Mouse (Mus musculus) CH12.LX (cell line): Measurements from ENCODE around the gene Cdc42ep5. TPM values are rescaled to one million over a fixed set of nuclear protein-coding genes. Genes with fewer than 3 reads are reported as not detected.
A peak's percentile ranks its signal among the peaks of the same experiment; 100 is the strongest.

Source experiments
- DNase-seq: peaks from one replicate; pipeline ENCODE4 v3.0.0-alpha.2; 2013; ENCODE audit errors: extremely low read depth
- H3K27ac ChIP-seq: 2 replicates; pipeline ENCODE4 v1.5.1; 2012; ENCODE audit warnings: low read depth, mild to moderate bottlenecking, control low read depth, moderate library complexity; ENCODE audit not compliant: insufficient read depth
- H3K27me3 ChIP-seq: replicated peaks from 2 replicates; pipeline ENCODE3; 2012; ENCODE audit warnings: inconsistent platforms
- H3K36me3 ChIP-seq, 2 experiments: replicated peaks in 1 of 2; 2 replicates each; pipeline versions ENCODE3 to v1.6.1; 2012; ENCODE audit warnings: inconsistent platforms in 1 of 2, low read length in 1 of 2, mild to moderate bottlenecking in 1 of 2, mixed read lengths in 1 of 2, moderate library complexity in 1 of 2; ENCODE audit not compliant: control insufficient read depth in 1 of 2, insufficient read depth in 1 of 2
- H3K4me1 ChIP-seq, 2 experiments: 2 replicates each; pipeline ENCODE4 v1.6.1; 2012; ENCODE audit warnings: inconsistent platforms in 1 of 2, moderate library complexity in 1 of 2; ENCODE audit not compliant: insufficient read depth in 2 of 2, control insufficient read depth in 1 of 2
- H3K4me2 ChIP-seq: 2 replicates; pipeline ENCODE4 v1.6.1; 2012; ENCODE audit warnings: low read depth, mild to moderate bottlenecking, control low read depth; ENCODE audit not compliant: poor library complexity, insufficient read depth, severe bottlenecking
- H3K4me3 ChIP-seq, 3 experiments: fragments of 150-350 bp in 1 of 3; sonication (generic) in 1 of 3; replicated peaks in 1 of 3; 2 replicates each; pipeline versions ENCODE3 to v1.5.1; 2011 to 2012; ENCODE audit warnings: low read depth in 2 of 3, low read length in 2 of 3, mild to moderate bottlenecking in 2 of 3, moderate library complexity in 2 of 3, control low read depth in 1 of 3, improper control_type of control experiment in 1 of 3, inconsistent platforms in 1 of 3, mixed read lengths in 1 of 3; ENCODE audit not compliant: poor library complexity in 1 of 3
- H3K79me2 ChIP-seq: replicated peaks from 2 replicates; pipeline ENCODE4 v1.6.1; 2012; ENCODE audit warnings: mild to moderate bottlenecking, moderate library complexity; ENCODE audit not compliant: control insufficient read depth, poor library complexity, insufficient read depth, severe bottlenecking; ENCODE audit errors: extremely low read depth
- H3K9ac ChIP-seq: 2 replicates; pipeline ENCODE4 v1.6.1; 2012; ENCODE audit warnings: low read depth, mild to moderate bottlenecking, control low read depth, moderate library complexity; ENCODE audit not compliant: insufficient read depth
- H3K9me3 ChIP-seq: replicated peaks from 2 replicates; pipeline ENCODE3; 2012; ENCODE audit warnings: low read length, inconsistent platforms, mixed read lengths
- BHLHE40 ChIP-seq: IDR thresholded peaks from 2 replicates; pipeline ENCODE4 v1.6.1; 2011; ENCODE audit warnings: mild to moderate bottlenecking, low read depth, low read length, improper control_type of control experiment
- CTCF ChIP-seq, 2 experiments: IDR thresholded peaks in 1 of 2; conservative IDR thresholded peaks in 1 of 2; 2 replicates each; pipeline ENCODE4 v1.5.1; 2011 to 2012; ENCODE audit warnings: low read depth in 2 of 2, low read length in 2 of 2, improper control_type of control experiment in 1 of 2, inconsistent platforms in 1 of 2, mild to moderate bottlenecking in 1 of 2, moderate library complexity in 1 of 2
- ELF1 ChIP-seq: IDR thresholded peaks from 2 replicates; pipeline ENCODE4 v1.6.1; 2014; ENCODE audit warnings: low read depth, mild to moderate bottlenecking, inconsistent platforms, low read length, improper control_type of control experiment
- ETS1 ChIP-seq: conservative IDR thresholded peaks from 2 replicates; pipeline ENCODE4 v1.6.1; 2012; ENCODE audit warnings: low read depth, mild to moderate bottlenecking, inconsistent platforms, low read length, improper control_type of control experiment, moderate library complexity
- GABPA ChIP-seq: IDR thresholded peaks from 2 replicates; pipeline ENCODE4 v1.6.1; 2012; ENCODE audit warnings: low read depth, low read length, improper control_type of control experiment, inconsistent platforms; ENCODE audit not compliant: insufficient replicate concordance
- JUN ChIP-seq: IDR thresholded peaks from 2 replicates; pipeline ENCODE4 v1.6.1; 2011; ENCODE audit warnings: low read depth, mild to moderate bottlenecking, low read length, improper control_type of control experiment, moderate library complexity; ENCODE audit not compliant: insufficient read depth
- JUND ChIP-seq: conservative IDR thresholded peaks from 2 replicates; pipeline ENCODE4 v1.6.1; 2011; ENCODE audit warnings: low read depth, low read length, improper control_type of control experiment
- KAT2A ChIP-seq: IDR thresholded peaks from 2 replicates; pipeline ENCODE4 v1.6.1; 2012; ENCODE audit warnings: low read length, improper control_type of control experiment, inconsistent platforms; ENCODE audit not compliant: insufficient replicate concordance
- MXI1 ChIP-seq: IDR thresholded peaks from 2 replicates; pipeline ENCODE4 v1.6.1; 2011; ENCODE audit warnings: mild to moderate bottlenecking, low read depth, low read length, improper control_type of control experiment
- NELFE ChIP-seq: IDR thresholded peaks from 2 replicates; pipeline ENCODE4 v1.6.1; 2011; ENCODE audit warnings: low read depth, low read length, improper control_type of control experiment
- NRF1 ChIP-seq: IDR thresholded peaks from 2 replicates; pipeline ENCODE4 v1.6.1; 2014; ENCODE audit warnings: low read depth, mild to moderate bottlenecking, inconsistent platforms, low read length, improper control_type of control experiment, moderate library complexity
- POLR2A ChIP-seq: IDR thresholded peaks from 2 replicates; pipeline ENCODE4 v1.6.1; 2011; ENCODE audit warnings: low read depth, mild to moderate bottlenecking, improper control_type of control experiment, low read length
- RAD21 ChIP-seq: IDR thresholded peaks from 2 replicates; pipeline ENCODE4 v1.6.1; 2011; ENCODE audit warnings: low read depth, mild to moderate bottlenecking, low read length, improper control_type of control experiment, moderate library complexity
- SIN3A ChIP-seq: IDR thresholded peaks from 2 replicates; pipeline ENCODE4 v1.6.1; 2012; ENCODE audit warnings: low read length, improper control_type of control experiment, inconsistent platforms
- SMC3 ChIP-seq: IDR thresholded peaks from 2 replicates; pipeline ENCODE4 v1.6.1; 2011; ENCODE audit warnings: low read depth, low read length, improper control_type of control experiment
- UBTF ChIP-seq: IDR thresholded peaks from 2 replicates; pipeline ENCODE4 v1.6.1; 2012; ENCODE audit warnings: low read depth, mild to moderate bottlenecking, inconsistent platforms, low read length, improper control_type of control experiment, moderate library complexity
- USF1 ChIP-seq: IDR thresholded peaks from 2 replicates; pipeline ENCODE4 v1.6.1; 2014; ENCODE audit warnings: low read depth, mild to moderate bottlenecking, inconsistent platforms, low read length, improper control_type of control experiment
- USF2 ChIP-seq: conservative IDR thresholded peaks from 2 replicates; pipeline ENCODE4 v1.6.1; 2011; ENCODE audit warnings: low read depth, low read length, improper control_type of control experiment
- ZMIZ1 ChIP-seq: IDR thresholded peaks from 2 replicates; pipeline ENCODE4 v1.6.1; 2012; ENCODE audit warnings: low read depth, mild to moderate bottlenecking, inconsistent platforms, low read length, improper control_type of control experiment
- dilution Hi-C: fragments of 300-500 bp; cut with MboI; formaldehyde crosslinking; loops from 2 replicates; pipeline ENCODE4 v1.14.3; 2020; ENCODE audit warnings: low sequenced_read_pairs; ENCODE audit not compliant: extremely low pct_unique_long_range_greater_than_20kb, extremely low pct_ligation_motif_present
- in situ Hi-C: fragments of 300-500 bp; cut with MboI; formaldehyde crosslinking; loops from 3 replicates; pipeline ENCODE4 v1.14.3; 2019; ENCODE audit warnings: low sequenced_read_pairs, low pct_ligation_motif_present, low pct_unique_long_range_greater_than_20kb, mixed read lengths
- polyA plus RNA-seq: library from polyadenylated mRNA; unstranded; fragments of >175 nt; gene quantifications from 2 replicates; pipeline ENCODE4 v1.2.1, GENCODE M21; 2012; ENCODE audit warnings: low read depth; ENCODE audit not compliant: insufficient read length
- total RNA-seq, 2 experiments: library from RNA; depleted of rRNA; stranded (reverse); fragments of 300-350 nt in 1 of 2; fragments of >200 nt in 1 of 2; gene quantifications; 2 replicates each; pipeline ENCODE4 v1.2.3; 2012 to 2014

Gene Cdc42ep5
- total and polyA plus RNA-seq, 3 experiments, result 1.4 to 4.2 (median 2.1) TPM

GRCm38 (mm10) chr7:4145552-4146190 is 19.0 kb downstream of the Cdc42ep5 start:
- no peak overlapping the region for H3K9ac ChIP-seq
- dilution Hi-C loops, result no loop called here
- H3K4me2 ChIP-seq, result no peak overlapping the region
- H3K4me1 ChIP-seq, result peaks cover 17 to 45% of the 10 kb centered on the region in 2 experiments
- in situ Hi-C loops, result no loop called here
- H3K4me3 ChIP-seq, result no peak overlapping the region
- H3K27me3 ChIP-seq, result no peaks in the 10 kb centered on the region
- peak; percentile 70 for TF ChIP-seq SMC3
- TF ChIP-seq KAT2A, result no peak
- TF ChIP-seq CTCF (conservative IDR thresholded peaks at IDR 0.05 in 1 of 2, IDR thresholded peaks at IDR 0.05 in 1 of 2; ENCODE audit: low read depth in 2 of 2, low read length in 2 of 2), result peak; percentile 77 to 81
- TF ChIP-seq RAD21, result peak; percentile 72
- H3K36me3 ChIP-seq, result peaks cover 75 to 79% of the 10 kb centered on the region in 2 experiments
- H3K9me3 ChIP-seq, result no peaks in the 10 kb centered on the region
- H3K27ac ChIP-seq, result no peak overlapping the region
- peaks cover 2% of the 10 kb centered on the region; the same call in 1 of the 2 replicates for H3K79me2 ChIP-seq
- peak; percentile 60 for DNase-seq

GRCm38 (mm10) chr7:4144766-4145551 is 19.7 kb downstream of the Cdc42ep5 start:
- H3K4me3 ChIP-seq, result no peak overlapping the region
- H3K36me3 ChIP-seq, result peaks cover 78 to 86% of the 10 kb centered on the region in 2 experiments
- H3K9me3 ChIP-seq, result no peaks in the 10 kb centered on the region
- H3K4me1 ChIP-seq, result peaks cover 16 to 45% of the 10 kb centered on the region in 2 experiments
- in situ Hi-C loops, result no loop called here
- TF ChIP-seq JUND, result no peak
- TF ChIP-seq POLR2A, result no peak
- no peak for TF ChIP-seq GABPA
- TF ChIP-seq BHLHE40, result no peak
- no peak for TF ChIP-seq ZMIZ1
- no peak for TF ChIP-seq RAD21
- no peak for TF ChIP-seq MXI1
- TF ChIP-seq ETS1, result no peak
- TF ChIP-seq KAT2A, result no peak
- no peak for TF ChIP-seq USF2
- TF ChIP-seq UBTF, result no peak
- no peak for TF ChIP-seq CTCF (conservative IDR thresholded peaks at IDR 0.05 in 1 of 2, IDR thresholded peaks at IDR 0.05 in 1 of 2; ENCODE audit: low read depth in 2 of 2, low read length in 2 of 2)
- no peak for TF ChIP-seq NELFE
- no peak for TF ChIP-seq JUN
- no peak for TF ChIP-seq USF1
- no peak for TF ChIP-seq ELF1
- TF ChIP-seq SIN3A, result no peak
- no peak for TF ChIP-seq NRF1
- no peak overlapping the region for H3K4me2 ChIP-seq
- no peak overlapping the region for H3K27ac ChIP-seq
- no peak overlapping the region for H3K9ac ChIP-seq
- H3K27me3 ChIP-seq, result no peaks in the 10 kb centered on the region
- DNase-seq, result no peak
- H3K79me2 ChIP-seq, result peaks cover 2% of the 10 kb centered on the region; the same call in 1 of the 2 replicates
- dilution Hi-C loops, result no loop called here
